Mouse (Mus musculus) hematopoietic stem cell, adult 5-6 weeks (primary cell): ENCODE measurements around the gene Csrnp1. TPM values are rescaled to one million over a fixed set of nuclear protein-coding genes. Genes with fewer than 3 reads are reported as not detected.

Source experiments
- ATAC-seq, 2 experiments: fragments of 125-278 bp in 1 of 2; replicated peaks in 1 of 2; 2 replicates each; pipeline ENCODE4 v1.8.0; 2016 to 2017; ENCODE audit warnings: inconsistent platforms in 2 of 2, mild to moderate bottlenecking in 2 of 2, moderate number of reproducible peaks in 2 of 2, low read depth in 1 of 2, moderate TSS enrichment in 1 of 2; ENCODE audit not compliant: low FRiP score in 2 of 2, poor library complexity in 2 of 2, severe bottlenecking in 2 of 2, insufficient read depth in 1 of 2, low TSS enrichment in 1 of 2
- total RNA-seq: library from RNA; stranded (forward); fragments of 172-1452, 232-1000 nt; gene quantifications from 2 replicates; pipeline ENCODE4 v1.2.3, GENCODE M21; 2017

The Csrnp1 gene
- total RNA-seq, 1 experiment from 2014 or later: 85.3 TPM

DNA sequence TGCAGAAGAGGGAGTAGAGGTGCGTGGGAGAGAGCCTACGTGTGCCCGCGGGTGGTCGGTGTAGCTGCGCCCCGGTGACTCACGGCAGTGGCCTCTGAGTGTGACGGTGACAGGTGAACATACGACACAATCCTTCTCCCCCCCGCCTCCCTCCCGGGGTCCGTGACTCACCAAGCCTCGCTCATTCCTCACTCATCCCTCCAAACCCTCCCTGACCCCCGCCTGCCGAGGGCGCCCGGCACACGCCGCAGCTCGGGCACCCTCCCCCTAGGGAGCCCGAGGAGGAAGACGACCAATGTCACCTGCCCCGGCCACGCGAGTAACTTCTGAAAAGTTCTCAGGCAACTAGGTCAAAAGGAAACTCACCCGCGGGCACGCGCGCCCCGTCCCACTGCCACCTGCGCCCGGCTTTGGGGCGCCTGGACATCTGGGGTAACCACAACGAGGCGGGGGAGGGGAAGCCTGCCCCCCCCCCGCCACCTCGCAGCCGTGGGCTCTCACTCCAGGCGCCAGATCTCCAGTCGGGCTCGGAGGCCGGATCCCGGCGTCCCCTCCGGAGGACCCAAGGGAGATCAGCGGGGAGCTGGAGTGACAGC, 1.4 kb downstream of the Csrnp1 start:
- ATAC-seq: peak in 1 of 2 experiments; percentile 6; a peak in 1 of 4 replicates

DNA sequence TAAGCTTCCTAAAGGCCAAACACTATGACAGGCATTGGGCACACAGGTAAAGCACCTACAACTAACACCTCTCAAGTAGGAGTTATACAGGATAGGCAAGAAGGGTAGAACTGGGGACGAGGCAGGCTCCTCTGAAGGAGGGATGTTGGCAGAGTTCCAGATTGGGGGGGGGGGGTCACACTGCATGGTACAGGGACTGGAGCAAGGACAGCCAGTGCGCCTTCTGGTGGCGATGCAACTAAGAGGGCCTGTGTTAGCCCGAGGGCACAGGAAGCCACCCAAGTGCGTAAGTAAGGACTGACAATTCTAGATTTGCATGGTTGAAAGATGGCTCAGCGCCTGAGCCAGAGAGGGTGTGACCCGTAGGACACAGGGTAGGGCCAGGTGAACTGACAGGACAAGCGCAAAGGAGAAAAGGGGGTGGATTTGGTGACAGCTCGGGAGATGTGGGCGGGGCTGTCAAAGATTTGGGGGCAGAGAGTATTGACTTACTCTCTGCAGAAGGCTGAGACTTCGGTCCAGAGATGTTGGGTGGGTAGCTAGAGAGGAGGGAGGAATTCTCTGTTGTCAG, 2.1 kb downstream of the Csrnp1 start:
- ATAC-seq: peak; percentile 23 to 29

DNA sequence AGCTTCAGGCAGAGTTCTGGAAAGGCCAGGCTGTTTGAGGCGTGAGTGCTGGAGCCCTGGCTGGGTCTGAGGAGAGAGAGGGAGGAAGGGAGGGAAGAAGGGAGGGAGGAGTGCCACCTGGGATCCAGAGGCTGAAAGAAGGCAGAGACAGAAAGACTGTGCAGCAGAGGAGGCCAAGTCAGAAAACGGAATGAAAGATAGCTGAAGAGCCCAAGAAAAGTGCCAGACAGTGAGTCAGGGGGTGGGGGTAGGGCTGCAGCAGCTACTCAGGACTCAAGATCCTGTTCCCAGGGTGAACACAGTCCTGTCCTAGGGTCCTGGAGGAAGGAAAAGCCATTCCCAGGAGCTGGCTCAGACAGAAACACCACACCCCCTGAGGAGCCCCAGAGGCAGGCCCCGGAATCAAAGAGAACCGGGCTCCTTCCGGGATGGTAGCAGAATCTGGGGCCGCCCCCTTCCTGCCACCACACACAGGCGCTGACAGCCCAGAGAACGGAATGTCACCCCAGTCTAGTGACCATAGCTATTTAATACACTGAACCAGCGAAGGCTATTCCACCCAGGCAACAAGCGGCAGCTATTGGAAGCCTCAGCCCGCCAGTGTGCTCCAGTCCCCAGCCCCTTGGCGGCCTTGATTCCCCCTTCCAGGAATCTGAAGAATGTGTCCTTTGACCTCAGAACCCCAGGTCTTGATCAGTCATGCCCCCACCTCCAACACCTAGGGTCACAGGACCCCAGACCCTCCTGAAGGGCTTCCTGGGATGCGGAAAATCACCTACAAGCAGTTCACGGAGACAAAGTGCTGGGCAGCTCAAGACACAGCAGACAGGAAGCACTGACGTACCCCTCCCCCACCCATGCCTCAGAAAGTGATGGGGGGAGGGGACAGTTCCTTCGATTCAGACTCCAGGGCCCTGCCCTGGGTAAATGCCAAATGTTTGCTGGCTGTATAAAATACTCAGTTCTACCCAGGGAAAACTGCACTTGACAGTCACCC, 3.0 kb downstream of the Csrnp1 start:
- ATAC-seq: peak; percentile 37 to 52

DNA sequence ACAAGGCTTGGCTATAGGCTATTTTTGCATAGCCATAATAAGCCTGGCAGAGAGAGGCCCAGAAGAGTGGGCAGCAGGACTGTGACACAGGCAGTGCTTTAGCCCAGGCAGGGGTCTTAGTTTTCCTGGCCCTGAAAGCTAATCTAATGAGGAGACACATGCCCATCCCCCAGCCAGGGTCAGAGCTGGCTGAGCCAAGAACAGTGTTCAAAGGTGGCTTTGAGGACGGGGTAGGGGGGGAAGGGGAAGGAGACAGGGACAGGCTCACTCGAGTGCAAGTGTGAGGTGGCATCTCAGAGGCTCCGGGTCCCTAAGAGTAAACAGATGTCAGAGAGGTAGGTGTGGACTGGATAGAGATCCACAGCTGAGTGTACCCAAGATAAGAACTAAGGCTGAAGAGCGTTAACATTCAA, 3.7 kb downstream of the Csrnp1 start:
- no peak for ATAC-seq

DNA sequence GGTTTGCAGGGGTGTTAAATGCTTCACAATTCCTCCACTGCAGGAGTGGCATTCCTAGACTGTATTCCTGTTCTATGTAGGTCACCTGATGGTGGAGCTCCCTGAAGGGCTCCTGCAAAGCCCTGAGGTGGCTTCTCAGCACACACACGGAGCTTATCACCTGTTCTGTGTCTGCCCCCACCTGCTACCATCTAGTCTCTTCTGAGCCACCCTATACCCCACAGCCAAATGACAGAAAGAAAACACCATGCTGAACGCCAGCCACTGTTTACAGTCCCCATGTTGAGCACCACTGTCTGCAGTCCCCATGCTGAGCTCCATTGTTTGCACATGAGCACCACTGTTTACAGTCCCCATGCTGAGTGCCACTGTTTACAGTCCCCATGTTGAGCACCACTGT, 4.7 kb downstream of the Csrnp1 start:
- ATAC-seq: no peak

DNA sequence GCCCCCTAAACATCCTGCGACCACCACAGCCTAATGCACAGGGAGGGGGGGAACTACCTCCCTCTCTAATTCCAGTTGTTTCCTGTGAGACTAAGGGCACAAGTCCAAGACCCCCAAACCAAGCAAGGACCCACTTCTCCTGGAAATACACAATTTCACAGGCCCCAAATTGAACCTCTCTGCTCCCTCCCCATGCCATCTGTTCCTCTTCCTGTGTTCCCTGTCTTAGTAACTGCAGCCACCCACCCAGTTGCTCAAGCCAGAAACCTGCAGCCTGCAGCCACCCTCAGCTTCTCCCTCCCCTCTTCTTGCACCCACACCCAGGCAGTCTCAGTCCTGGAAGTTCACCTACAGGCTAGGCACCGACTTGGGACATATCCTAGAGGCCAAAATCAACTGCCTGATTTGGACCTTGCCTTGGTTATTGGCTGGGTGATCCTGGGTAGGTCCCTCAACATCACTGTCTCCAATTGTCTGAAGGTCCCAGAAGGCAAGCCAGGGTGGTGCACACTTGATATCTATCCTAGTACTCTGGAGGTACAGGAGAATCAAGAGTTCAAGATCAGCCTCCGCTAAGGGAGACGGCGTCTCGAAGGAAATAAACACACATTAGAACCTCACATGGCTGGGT, 5.5 kb downstream of the Csrnp1 start:
- no peak for ATAC-seq

DNA sequence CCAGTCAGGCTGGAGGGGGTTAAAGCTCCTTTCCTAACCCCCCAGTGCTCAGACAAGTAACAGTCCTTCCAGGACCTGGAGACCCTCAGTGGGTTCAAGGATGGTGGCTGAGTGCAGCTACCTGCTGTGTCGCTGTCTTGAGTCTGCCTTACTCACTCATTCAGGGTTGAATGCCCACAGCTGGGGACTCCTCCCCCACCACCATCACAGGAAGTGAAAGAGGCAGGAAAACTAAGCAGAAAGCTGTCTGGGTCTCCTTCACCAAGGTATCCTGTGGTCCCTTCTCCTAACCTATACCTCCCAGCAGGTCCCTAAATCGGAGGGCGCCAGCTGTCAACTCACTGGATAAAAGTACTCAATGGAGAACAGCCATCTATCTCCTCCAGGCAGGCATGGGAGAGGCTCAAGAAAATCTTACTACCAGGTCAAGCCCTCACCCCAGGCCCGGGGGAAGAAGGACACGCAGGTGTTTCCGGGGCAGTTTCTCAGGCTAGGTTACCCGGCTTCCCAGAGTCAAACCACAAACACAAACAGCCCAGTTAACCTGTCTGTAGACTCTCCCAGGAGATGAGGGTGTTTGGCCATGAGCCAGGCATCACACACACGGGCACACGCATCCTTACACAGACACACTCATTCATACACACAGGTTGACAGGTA, 6.2 kb downstream of the Csrnp1 start:
- peak; percentile 19 for ATAC-seq

DNA sequence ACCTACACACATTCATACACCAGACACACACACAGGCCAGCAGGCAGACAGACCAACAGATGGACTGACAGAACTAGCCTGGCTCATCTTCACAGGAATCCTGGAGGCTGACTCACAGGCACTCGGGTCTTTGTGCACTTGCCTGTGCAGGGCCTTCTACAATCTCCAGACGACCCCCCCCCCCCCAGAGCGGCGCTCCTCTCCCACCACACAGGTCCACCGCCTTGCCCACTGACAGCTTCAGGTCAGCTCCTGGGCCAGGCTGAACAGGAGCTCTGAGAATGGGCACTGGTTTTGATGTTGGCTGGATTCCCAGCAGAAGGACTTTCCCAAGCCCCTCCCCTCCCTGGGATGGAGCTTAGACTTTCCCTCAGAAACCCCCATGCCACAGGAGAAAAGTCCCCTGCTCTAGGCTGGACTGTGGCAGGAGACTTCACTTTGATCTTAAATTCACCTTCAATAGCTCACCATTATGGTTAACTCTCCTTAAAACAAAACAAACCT, 6.8 kb downstream of the Csrnp1 start:
- ATAC-seq: no peak

DNA sequence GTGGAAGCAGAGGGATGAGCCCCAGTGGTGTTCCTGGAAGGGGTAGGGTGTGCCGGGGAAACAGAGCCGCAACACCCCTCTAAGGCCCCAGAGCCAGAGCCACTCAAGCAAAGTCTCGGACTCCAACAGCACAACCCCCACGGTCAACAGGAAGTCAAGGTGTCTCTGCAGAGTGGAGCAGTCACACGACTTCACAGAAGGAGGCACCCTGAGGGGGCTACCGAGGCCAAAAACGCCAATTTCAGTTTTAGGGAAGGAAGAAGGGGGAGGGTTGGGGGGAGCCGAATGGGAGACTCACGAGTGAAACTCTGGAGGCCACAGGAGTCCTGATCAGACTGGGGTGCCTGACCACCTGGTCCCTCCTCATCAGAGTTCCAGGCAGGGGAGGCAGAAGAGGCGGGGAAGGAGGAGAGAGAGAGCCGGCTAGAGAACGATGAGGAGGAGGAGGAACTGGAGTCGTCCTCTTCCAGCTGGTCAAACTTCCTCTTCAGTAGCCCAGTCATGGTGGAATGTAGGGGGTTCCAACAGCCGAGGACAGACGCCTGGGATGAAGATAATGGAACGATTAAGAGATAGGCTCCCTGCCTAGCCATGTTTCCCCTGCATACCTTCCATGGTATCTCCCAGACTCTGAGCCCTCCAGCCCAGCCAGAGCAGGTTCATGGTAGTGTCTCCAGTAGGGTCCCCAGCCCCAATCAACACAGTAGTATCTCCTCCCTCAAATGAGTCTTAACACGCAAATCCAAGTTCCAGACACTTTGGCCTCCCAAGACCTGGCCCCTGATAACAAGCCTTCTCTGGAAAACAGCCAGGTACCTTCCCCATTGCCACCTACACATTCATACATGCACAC, 7.5 kb downstream of the Csrnp1 start:
- peak in 1 of 2 experiments; percentile 8; a peak in 2 of 4 replicates for ATAC-seq

DNA sequence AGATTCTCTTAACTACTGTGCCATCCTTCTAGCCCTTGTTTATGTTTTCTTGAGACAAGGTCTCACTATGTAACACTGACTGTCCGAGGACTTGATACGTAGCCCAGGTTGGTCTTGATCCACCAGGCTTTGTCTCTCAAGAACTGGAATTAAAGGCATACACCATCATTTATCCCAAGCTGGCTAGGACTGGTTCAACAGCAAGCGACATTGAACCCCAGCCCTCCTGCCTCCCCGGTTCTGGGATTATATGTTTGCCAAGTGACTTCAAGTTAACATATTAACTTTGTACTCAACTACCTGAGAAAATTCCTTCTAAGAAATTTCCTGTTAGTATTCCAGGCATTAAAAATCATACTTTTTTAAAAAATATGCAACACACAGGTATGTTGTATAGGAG, 9.2 kb downstream of the Csrnp1 start:
- no peak for ATAC-seq

DNA sequence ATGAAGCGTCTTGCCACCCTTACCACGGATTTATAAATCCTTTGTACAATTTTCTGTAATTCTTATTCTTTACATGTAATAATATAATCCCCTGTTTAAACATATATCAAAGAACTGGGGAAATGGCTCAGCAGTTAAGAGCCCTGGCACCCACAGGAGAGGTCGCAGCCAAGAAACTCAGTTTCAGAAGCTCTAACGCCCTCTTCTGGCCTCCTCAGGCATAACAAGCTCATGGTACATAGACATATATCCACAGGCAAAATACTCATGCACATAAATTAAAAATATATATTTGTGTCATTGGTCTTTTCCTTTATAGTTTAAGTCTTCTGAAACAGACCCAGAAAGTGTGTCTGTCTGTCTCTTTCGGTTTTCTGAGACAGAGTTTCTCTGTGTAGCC, 9.8 kb downstream of the Csrnp1 start:
- ATAC-seq: no peak

DNA sequence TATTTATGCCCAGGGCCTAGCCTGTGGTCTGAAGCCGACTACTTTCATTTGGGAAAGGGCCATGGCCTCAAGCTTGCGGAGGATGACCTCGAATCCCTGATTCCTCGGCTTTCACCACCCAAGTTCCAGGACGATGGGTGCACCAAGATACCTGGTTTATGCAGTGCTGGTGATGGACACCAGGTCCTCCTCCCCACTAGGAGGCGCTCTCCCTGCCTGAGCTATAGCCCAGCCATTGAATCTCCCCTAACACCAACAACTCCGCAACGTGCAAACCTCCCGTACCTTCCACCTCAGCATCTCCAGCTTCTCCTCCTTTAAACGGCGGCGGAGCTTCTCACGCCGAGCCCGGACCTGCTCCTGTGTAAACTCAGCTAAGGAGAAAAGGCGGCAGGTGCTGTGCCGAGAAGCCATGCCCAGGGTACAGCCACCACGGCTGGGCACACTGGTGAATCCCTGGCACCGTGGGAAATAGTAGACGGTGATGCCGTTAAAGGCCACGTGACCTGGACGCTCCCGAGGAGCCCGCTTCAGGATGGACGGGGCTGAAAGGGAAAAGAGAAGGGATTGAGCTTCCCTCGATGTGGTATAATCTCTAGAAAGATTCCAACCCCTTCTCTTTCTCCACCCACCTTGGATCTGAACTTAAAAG, 10.5 kb downstream of the Csrnp1 start:
- ATAC-seq: no peak

DNA sequence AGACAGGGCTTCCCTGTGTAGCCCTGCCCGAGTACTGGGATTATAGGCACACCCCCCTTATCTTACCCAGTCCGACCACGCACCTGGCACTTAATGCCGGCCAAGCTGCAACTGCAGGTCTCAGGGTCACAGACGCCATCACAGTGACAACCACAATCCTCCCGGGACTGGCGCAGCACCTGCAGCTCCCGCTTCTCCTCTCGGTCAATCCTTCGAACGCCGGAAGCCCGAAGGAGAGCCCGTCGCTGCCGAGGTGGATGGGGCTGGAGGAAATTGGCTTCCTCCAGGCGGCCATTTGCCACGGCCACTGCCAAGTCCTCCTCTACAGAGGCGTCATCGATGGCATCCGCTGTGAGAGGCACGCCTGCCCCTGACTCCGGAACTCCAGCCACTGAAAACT, 11.2 kb downstream of the Csrnp1 start:
- no peak for ATAC-seq

DNA sequence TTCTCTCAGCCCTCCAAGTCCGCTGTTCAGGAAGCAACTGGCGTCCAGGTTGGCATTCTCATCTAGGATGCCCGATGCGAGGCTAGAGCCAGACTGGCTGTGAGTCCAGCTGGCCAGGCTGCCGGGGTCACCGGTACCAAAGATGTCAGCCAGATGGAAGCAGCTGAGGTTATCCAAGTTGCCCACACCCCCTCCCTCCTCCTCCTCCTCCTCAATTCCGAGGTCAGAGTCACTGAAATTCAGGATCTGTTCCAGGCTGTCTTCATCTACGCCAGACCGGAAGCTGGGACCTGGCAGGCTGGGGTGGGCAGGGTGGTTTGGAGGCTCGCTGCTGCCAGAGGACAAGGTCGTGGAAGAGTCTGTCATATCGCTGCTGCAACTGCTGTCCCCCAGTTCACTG, 11.9 kb downstream of the Csrnp1 start:
- ATAC-seq: no peak

DNA sequence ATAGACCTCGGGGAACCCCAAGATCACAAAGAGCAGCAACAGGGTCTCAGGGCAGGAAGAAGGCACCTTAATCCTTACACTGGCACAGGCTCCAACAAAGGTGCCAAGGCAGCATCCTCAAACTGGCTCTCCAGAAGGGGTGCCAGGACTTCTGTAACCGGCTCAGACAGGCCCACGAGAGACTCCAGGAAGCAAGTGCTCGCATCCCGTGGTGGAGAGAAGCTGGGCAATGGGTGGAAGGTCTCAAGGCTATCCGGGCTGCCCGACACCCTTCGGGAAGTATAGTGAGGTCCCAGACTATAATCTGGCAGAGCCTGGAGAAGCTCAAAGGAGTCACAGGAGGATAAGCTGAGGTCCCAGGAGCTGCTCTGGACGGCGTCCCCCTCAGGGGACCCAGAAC, 12.3 kb downstream of the Csrnp1 start:
- no peak for ATAC-seq
